Mouse (Mus musculus): Measurements from ENCODE around the gene Vmac. TPM values are rescaled to one million over a fixed set of nuclear protein-coding genes. Genes with fewer than 3 reads are reported as not detected.

Vmac gene
- polyA plus RNA-seq, 1 experiment from 2014 or later = 31.3 TPM

DNA sequence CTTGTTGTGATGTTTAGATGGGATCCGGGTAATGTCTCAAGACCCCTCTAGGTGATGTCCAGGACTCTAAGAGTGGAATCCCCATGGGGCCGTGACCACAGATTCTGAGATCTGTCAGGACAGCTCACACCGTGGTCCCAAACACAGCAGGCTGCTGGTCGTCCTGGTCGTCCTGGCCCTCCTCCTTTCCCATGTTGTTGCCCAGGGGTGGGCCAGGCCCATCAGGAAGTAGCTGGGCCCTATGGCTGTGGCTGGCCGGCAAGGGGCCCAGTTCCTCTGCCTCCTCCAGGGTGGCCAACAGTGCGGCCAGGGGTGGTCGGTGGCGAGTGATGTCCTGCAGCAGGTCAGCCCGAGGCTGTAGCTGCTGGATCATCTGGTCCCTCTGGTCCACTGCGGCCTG, 2.5 kb downstream of the Vmac start:
- Histone ChIP-seq H3K4me3 (ENCODE audit: low read depth, low read length) (peak overlapping the region; percentile 81; the same call in 1 of the 2 replicates), H3K9ac (replicated peaks; ENCODE audit: low read depth, low read length) (no peak overlapping the region), H3K4me2 (replicated peaks; ENCODE audit: low read depth, low read length) (peak overlapping the region; percentile 65; the same call in 1 of the 2 replicates)

DNA sequence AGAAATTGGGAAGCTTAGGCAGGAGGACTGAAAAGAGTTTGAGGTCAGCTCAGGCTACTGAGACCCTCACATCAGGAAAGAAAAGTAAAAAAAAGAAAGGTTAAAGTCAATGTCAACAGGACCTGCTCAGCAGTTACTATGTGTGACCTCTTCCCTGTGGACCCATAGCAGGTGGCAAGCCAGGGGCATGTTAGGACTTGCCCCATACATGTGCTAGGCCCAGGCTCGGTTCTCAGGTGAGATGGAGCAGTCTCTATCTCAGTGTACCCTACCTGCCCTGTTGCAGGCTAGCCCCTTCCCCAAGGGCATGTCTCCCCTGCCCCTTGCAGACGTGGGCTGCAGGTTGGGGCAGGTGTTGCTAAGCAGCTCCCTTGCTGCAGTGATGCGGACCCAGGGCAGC, 8.1 kb downstream of the Vmac start:
- H3K36me3 ChIP-seq (ENCODE audit: control insufficient read depth, insufficient read depth, low read length) = peaks cover 76% of the 10 kb centered on the region

More for the DNA sequence above, 2.5 kb downstream of the Vmac start:
- Histone ChIP-seq H3K9me3 (ENCODE audit: control insufficient read depth, low read depth, low read length) (no peaks in the 10 kb centered on the region), H3K27ac (ENCODE audit: low read length) (no peak overlapping the region), H3K27me3 (ENCODE audit: control insufficient read depth, insufficient read depth, low read length) (no peaks in the 10 kb centered on the region), H3K4me1 (ENCODE audit: control insufficient read depth, insufficient read depth, low read length) (peaks cover 15% of the 10 kb centered on the region; the same call in 1 of the 2 replicates), H3K36me3 (ENCODE audit: control insufficient read depth, insufficient read depth, low read length) (peaks cover 20% of the 10 kb centered on the region)
- WGBS = 61% methylated on average over 11 of the region's 11 CpGs
- ATAC-seq (ENCODE audit: insufficient number of reproducible peaks, insufficient read depth, low FRiP score, low read depth) = no peak

DNA sequence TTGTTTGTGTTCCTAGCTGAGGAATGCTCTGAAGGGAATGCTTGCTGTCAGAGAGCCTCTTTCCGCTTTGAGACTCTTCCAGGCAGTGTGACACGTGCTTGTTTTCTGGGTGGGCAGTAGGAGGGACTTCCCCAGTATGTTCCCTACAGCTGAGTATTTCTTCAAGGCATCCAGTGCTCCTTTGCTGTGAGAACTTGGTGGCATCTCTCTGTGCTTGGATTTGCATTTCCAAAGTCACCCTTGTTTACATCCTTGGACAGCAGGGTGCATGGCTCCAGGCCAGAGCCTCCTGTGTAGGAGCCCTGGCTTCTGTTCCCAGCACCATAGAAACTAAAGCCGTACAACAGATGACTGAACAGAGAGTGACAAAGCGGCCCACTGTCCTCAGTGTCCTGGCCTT, 9.1 kb downstream of the Vmac start:
- no peak for ATAC-seq (ENCODE audit: insufficient number of reproducible peaks, insufficient read depth, low FRiP score, low read depth)
- WGBS = 76% methylated on average over 4 of the region's 4 CpGs

More for the DNA sequence above, 8.1 kb downstream of the Vmac start:
- ATAC-seq (ENCODE audit: insufficient number of reproducible peaks, insufficient read depth, low FRiP score, low read depth) = no peak
- WGBS = 85% methylated on average over 3 of the region's 3 CpGs
- no peaks in the 10 kb centered on the region for H3K4me1 ChIP-seq (ENCODE audit: control insufficient read depth, insufficient read depth, low read length)
- no peaks in the 10 kb centered on the region for H3K9me3 ChIP-seq (ENCODE audit: control insufficient read depth, low read depth, low read length)
- no peak overlapping the region for H3K9ac ChIP-seq (replicated peaks; ENCODE audit: low read depth, low read length)
- no peak overlapping the region for H3K4me3 ChIP-seq (ENCODE audit: low read depth, low read length)
- no peak overlapping the region for H3K4me2 ChIP-seq (replicated peaks; ENCODE audit: low read depth, low read length)
- H3K27ac ChIP-seq (ENCODE audit: low read length) = no peak overlapping the region
- H3K27me3 ChIP-seq (ENCODE audit: control insufficient read depth, insufficient read depth, low read length) = no peaks in the 10 kb centered on the region

DNA sequence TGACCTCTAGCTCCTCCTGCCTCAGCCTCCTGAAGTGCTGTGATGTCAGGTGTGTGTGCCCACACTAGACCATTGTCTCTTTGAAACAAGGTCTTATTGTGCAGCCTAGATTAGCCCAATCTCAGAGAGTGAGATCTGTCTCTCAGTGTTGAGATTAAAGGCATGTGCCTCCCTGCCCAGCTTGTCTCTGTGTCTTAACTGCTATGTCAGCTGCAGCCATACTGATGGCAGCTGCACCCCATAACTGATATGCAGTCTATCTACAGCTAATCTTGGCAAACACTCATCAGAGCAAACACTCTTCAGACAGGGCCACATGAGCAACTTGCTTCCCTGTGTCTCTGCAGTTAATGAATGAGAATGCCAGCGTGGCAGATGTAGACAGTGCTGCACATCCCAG, 11.3 kb downstream of the Vmac start:
- no peak for ATAC-seq (ENCODE audit: insufficient number of reproducible peaks, insufficient read depth, low FRiP score, low read depth)
- WGBS = 100% methylated on average over 1 of the region's 1 CpGs
- no peaks in the 10 kb centered on the region for H3K4me1 ChIP-seq (ENCODE audit: control insufficient read depth, insufficient read depth, low read length)
- peaks cover 97% of the 10 kb centered on the region for H3K36me3 ChIP-seq (ENCODE audit: control insufficient read depth, insufficient read depth, low read length)
- no peak overlapping the region for H3K27ac ChIP-seq (ENCODE audit: low read length)
- no peak overlapping the region for H3K4me3 ChIP-seq (ENCODE audit: low read depth, low read length)
- no peak overlapping the region for H3K4me2 ChIP-seq (replicated peaks; ENCODE audit: low read depth, low read length)
- no peaks in the 10 kb centered on the region for H3K27me3 ChIP-seq (ENCODE audit: control insufficient read depth, insufficient read depth, low read length)
- H3K9ac ChIP-seq (replicated peaks; ENCODE audit: low read depth, low read length) = no peak overlapping the region
- H3K9me3 ChIP-seq (ENCODE audit: control insufficient read depth, low read depth, low read length) = no peaks in the 10 kb centered on the region

More for the DNA sequence above, 9.1 kb downstream of the Vmac start:
- Histone ChIP-seq H3K9ac (replicated peaks; ENCODE audit: low read depth, low read length) (no peak overlapping the region), H3K9me3 (ENCODE audit: control insufficient read depth, low read depth, low read length) (no peaks in the 10 kb centered on the region), H3K4me3 (ENCODE audit: low read depth, low read length) (no peak overlapping the region), H3K4me2 (replicated peaks; ENCODE audit: low read depth, low read length) (no peak overlapping the region), H3K36me3 (ENCODE audit: control insufficient read depth, insufficient read depth, low read length) (peaks cover 86% of the 10 kb centered on the region), H3K27me3 (ENCODE audit: control insufficient read depth, insufficient read depth, low read length) (no peaks in the 10 kb centered on the region), H3K27ac (ENCODE audit: low read length) (no peak overlapping the region), H3K4me1 (ENCODE audit: control insufficient read depth, insufficient read depth, low read length) (no peaks in the 10 kb centered on the region)

DNA sequence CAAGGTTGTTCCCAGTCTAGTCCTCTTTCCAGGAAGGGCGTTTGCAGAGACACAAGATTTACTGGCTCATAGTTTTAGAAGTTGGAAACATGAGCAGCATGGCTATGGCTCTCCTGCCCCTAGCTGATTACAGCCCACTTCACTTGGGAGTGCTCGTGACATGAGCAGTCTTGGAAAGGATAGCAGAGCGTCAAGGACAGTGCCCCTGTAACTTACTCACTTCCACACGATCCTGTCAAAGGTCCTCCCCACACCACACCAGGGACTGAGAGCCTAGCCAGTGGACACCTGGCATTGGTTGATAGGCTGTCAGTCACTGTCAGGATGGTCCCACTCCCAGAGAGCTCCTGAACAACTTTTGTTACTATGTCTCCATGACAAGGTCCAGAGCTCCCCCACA, 14.8 kb downstream of the Vmac start:
- Histone ChIP-seq H3K36me3 (ENCODE audit: control insufficient read depth, insufficient read depth, low read length) (peaks cover 90% of the 10 kb centered on the region), H3K9ac (replicated peaks; ENCODE audit: low read depth, low read length) (no peak overlapping the region), H3K4me1 (ENCODE audit: control insufficient read depth, insufficient read depth, low read length) (no peaks in the 10 kb centered on the region), H3K4me3 (ENCODE audit: low read depth, low read length) (no peak overlapping the region), H3K9me3 (ENCODE audit: control insufficient read depth, low read depth, low read length) (no peaks in the 10 kb centered on the region), H3K27ac (ENCODE audit: low read length) (no peak overlapping the region), H3K4me2 (replicated peaks; ENCODE audit: low read depth, low read length) (no peak overlapping the region), H3K27me3 (ENCODE audit: control insufficient read depth, insufficient read depth, low read length) (no peaks in the 10 kb centered on the region)
- WGBS = 81% methylated on average over 4 of the region's 4 CpGs
- no peak for ATAC-seq (ENCODE audit: insufficient number of reproducible peaks, insufficient read depth, low FRiP score, low read depth)

DNA sequence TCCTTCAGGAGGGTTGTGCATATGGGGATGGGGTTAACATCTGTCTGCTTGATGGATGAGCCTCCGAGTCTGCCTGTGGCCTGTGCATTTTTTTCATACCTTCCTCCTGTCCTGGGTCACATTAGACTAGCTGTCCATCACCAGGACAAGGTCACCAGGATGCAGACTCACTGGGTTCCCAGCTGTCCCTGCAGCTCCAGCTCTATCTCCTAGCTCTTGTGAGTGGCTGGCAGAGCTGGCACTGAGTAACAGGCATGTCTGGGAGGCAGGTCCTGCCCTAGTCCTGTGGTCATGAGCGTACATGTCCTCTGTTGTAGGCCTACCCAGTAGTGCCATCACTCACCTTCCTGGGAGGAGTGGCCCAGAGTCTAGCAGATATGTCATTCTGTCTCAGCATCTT, 17.4 kb downstream of the Vmac start:
- no peak overlapping the region for H3K27ac ChIP-seq (ENCODE audit: low read length)
- H3K27me3 ChIP-seq (ENCODE audit: control insufficient read depth, insufficient read depth, low read length) = no peaks in the 10 kb centered on the region
- no peaks in the 10 kb centered on the region for H3K9me3 ChIP-seq (ENCODE audit: control insufficient read depth, low read depth, low read length)
- H3K9ac ChIP-seq (replicated peaks; ENCODE audit: low read depth, low read length) = no peak overlapping the region
- H3K4me1 ChIP-seq (ENCODE audit: control insufficient read depth, insufficient read depth, low read length) = no peaks in the 10 kb centered on the region
- H3K36me3 ChIP-seq (ENCODE audit: control insufficient read depth, insufficient read depth, low read length) = peaks cover 75% of the 10 kb centered on the region
- H3K4me3 ChIP-seq (ENCODE audit: low read depth, low read length) = no peak overlapping the region
- H3K4me2 ChIP-seq (replicated peaks; ENCODE audit: low read depth, low read length) = no peak overlapping the region
- 0 out of 2 replicates have a peak, but pooled peaks have one; percentile 11 for ATAC-seq (ENCODE audit: insufficient number of reproducible peaks, insufficient read depth, low FRiP score, low read depth)
- 54% methylated on average over 2 of the region's 2 CpGs for WGBS

DNA sequence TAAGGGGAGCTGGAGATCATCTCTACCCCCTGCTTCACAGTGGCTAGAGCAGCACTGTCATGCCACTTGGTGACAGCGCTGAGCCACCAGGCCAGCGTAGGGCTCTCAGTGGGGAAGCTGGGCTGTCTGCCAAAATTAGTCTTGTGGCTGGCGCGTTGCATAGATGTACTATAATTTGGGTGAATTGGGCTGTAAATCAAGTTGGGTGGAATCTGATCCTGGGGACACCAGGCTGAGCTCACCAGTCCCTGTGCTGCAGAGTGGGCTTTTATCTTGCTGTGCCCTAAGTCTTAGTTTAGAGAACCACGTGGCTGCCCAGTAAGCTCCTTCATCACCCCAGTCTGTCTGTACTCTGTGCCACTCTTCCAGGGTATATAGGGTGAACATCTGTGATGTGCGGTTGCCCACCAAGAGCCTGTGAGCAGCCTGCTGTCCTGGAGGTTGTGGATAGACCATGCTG, 23.9 kb downstream of the Vmac start:
- Histone ChIP-seq H3K4me2 (replicated peaks; ENCODE audit: low read depth, low read length) (no peak overlapping the region), H3K4me3 (ENCODE audit: low read depth, low read length) (no peak overlapping the region), H3K9ac (replicated peaks; ENCODE audit: low read depth, low read length) (no peak overlapping the region), H3K4me1 (ENCODE audit: control insufficient read depth, insufficient read depth, low read length) (peaks cover 5% of the 10 kb centered on the region; the same call in 1 of the 2 replicates), H3K9me3 (ENCODE audit: control insufficient read depth, low read depth, low read length) (no peaks in the 10 kb centered on the region), H3K27ac (ENCODE audit: low read length) (peak overlapping the region; percentile 21; the same call in 1 of the 2 replicates), H3K36me3 (ENCODE audit: control insufficient read depth, insufficient read depth, low read length) (peaks cover 63% of the 10 kb centered on the region), H3K27me3 (ENCODE audit: control insufficient read depth, insufficient read depth, low read length) (no peaks in the 10 kb centered on the region)
- WGBS = 66% methylated on average over 6 of the region's 6 CpGs
- no peak for ATAC-seq (ENCODE audit: insufficient number of reproducible peaks, insufficient read depth, low FRiP score, low read depth)

DNA sequence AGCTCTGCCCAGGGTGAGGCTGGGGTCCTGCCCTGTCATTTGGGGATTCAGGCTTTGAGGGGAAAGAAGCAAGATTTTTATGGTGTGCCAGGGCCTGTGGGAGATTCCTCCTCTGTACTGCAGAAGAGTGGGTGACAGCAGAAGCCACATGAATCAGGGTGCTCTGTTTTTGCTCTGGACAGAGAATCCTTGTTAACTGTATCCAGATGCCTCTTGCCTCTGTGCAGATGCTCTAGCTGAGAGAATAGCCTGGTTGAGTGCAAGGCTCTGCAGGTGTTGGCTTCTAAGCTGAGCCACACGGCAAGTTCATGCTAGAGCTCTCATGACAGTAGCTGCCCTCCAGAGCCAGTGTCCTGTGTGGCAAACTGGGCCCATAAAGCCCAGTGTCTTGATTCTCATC, 24.4 kb downstream of the Vmac start:
- ATAC-seq (ENCODE audit: insufficient number of reproducible peaks, insufficient read depth, low FRiP score, low read depth) = no peak
- Histone ChIP-seq H3K27ac (ENCODE audit: low read length) (no peak overlapping the region), H3K36me3 (ENCODE audit: control insufficient read depth, insufficient read depth, low read length) (peaks cover 62% of the 10 kb centered on the region), H3K9me3 (ENCODE audit: control insufficient read depth, low read depth, low read length) (no peaks in the 10 kb centered on the region), H3K4me2 (replicated peaks; ENCODE audit: low read depth, low read length) (no peak overlapping the region), H3K4me3 (ENCODE audit: low read depth, low read length) (no peak overlapping the region), H3K9ac (replicated peaks; ENCODE audit: low read depth, low read length) (no peak overlapping the region), H3K27me3 (ENCODE audit: control insufficient read depth, insufficient read depth, low read length) (no peaks in the 10 kb centered on the region), H3K4me1 (ENCODE audit: control insufficient read depth, insufficient read depth, low read length) (peaks cover 5% of the 10 kb centered on the region; the same call in 1 of the 2 replicates)
- 58% methylated on average over 1 of the region's 1 CpGs for WGBS

DNA sequence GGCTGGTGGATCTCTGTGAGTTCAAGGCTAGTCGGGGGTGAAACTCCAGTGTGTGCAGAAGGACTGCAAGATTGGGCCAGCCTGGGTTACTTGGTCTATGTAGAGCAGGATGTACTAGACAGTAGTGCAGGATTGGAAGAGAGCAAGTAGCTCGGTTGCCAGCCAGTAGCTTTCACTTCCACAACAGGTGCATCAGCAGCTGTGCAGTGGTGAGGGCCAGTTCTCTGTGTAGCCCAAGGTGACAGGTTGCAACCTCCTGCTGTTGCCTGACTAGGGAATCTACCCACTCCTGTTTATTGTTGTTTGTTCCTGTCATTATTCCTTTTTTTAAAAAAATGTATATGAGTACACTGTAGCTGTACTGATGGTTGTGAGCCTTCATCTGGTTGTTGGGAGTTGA, 29.1 kb downstream of the Vmac start:
- Histone ChIP-seq H3K4me3 (ENCODE audit: low read depth, low read length) (no peak overlapping the region), H3K4me2 (replicated peaks; ENCODE audit: low read depth, low read length) (no peak overlapping the region), H3K9me3 (ENCODE audit: control insufficient read depth, low read depth, low read length) (no peaks in the 10 kb centered on the region), H3K9ac (replicated peaks; ENCODE audit: low read depth, low read length) (no peak overlapping the region), H3K27ac (ENCODE audit: low read length) (no peak overlapping the region), H3K4me1 (ENCODE audit: control insufficient read depth, insufficient read depth, low read length) (peaks cover 5% of the 10 kb centered on the region; the same call in 1 of the 2 replicates), H3K36me3 (ENCODE audit: control insufficient read depth, insufficient read depth, low read length) (peaks cover 68% of the 10 kb centered on the region), H3K27me3 (ENCODE audit: control insufficient read depth, insufficient read depth, low read length) (no peaks in the 10 kb centered on the region)
- WGBS = 88% methylated on average over 2 of the region's 2 CpGs
- no peak for ATAC-seq (ENCODE audit: insufficient number of reproducible peaks, insufficient read depth, low FRiP score, low read depth)

Data from stomach, embryonic 14.5 days (tissue).